In the genomic region with DNA sequence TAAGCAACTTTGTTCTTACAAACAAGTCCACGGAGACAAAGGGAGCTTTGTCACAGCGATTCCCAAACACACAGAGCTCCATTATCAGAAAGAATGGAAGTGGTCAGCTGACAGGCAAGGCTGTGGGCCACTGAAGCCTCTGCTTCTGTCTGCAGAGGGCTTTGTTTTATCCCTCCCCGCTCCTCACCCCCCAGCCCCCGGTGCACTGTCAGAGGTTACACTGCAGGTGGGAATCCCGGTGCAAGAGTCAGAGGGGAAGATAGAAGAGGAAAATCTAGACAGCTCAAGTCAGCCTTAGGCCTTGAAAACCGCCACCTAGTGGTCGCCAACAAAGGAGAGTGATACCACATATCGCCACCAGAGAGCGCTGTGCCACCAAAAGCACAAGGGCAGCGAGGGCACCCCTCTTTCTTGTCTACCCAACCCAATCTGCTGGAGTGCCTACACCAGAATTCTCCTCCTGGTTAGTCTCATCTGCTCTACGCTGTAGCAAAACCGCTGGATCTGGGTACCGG, we compare ENCODE assay signal across 8 mouse cellular contexts. TPM values are rescaled to one million over a fixed set of nuclear protein-coding genes. Genes with fewer than 3 reads are reported as not detected.
DNase-seq lines count a peak whose midpoint lies in the region; ATAC-seq lines count a peak whose summit lies in the region.

No protein-coding gene starts in this region.

- peak; percentile 91 to 93 for DNase-seq in cerebellum, postnatal 4 days (ENCODE audit: low spot score in 2 of 2)
- DNase-seq in gastrocnemius, adult 18-20 months (ENCODE audit: low spot score), result peak; percentile 89
- peak; percentile 92 for DNase-seq in induced T-regulatory cell, adult 2 months (ENCODE audit: low read depth)
- DNase-seq in left cerebral cortex, postnatal 10 days (ENCODE audit: extremely low spot score in 1 of 2, low spot score in 2 of 2), result peak; percentile 80 to 83
- peak; percentile 93 for DNase-seq in mesoderm, embryonic 11.5 days (ENCODE audit: low read depth, low spot score)
- peak; percentile 75 for DNase-seq in right cerebral cortex, postnatal 14 days
- DNase-seq in urinary bladder, postnatal 14 days (ENCODE audit: low spot score), result peak; percentile 76

- intact Hi-C loops in left cerebral cortex, postnatal 10 days (cut with DNase I), result loop anchor here (1.0 to 5.0 kb wide), 2 partner anchors 53 to 70 kb away; a partner anchor contains a TSS

- peak; percentile 54 for ATAC-seq in activated CD4-positive, CD25-positive, alpha-beta regulatory T cell, adult 4 months

RNA-seq across cellular contexts. Expression of a gene that starts 35.4 kb away (rescaled TPM):
- not detected for polyA plus RNA-seq in activated CD4-positive, CD25-positive, alpha-beta regulatory T cell, adult 4 months (2017; shearing (Covaris generic))
- not detected for total RNA-seq in gastrocnemius, adult 18-20 months (2021)
- total RNA-seq in left cerebral cortex, postnatal 10 days (2021), result 100 to 1,000 TPM; 142 to 145 TPM

RNA-seq across cellular contexts. Expression of a gene that starts 36.7 kb away (rescaled TPM):
- polyA plus RNA-seq in activated CD4-positive, CD25-positive, alpha-beta regulatory T cell, adult 4 months (2017; shearing (Covaris generic)), result 10 to 100 TPM in 1 of 2 experiments, 1 to 10 TPM in 1; 9.9 to 11.0 TPM
- total RNA-seq in gastrocnemius, adult 18-20 months (2021), result 10 to 100 TPM in 1 of 2 experiments, 1 to 10 TPM in 1; 7.7 to 11.0 TPM
- 10 to 100 TPM; 53.3 to 62.6 TPM for total RNA-seq in left cerebral cortex, postnatal 10 days (2021)

Comparison
In these comparisons a context has a peak if more than half of its experiments do, and no peak if none do; other contexts are left out.
1. Peak in every context shown above with its lines: DNase-seq and ATAC-seq.
2. RNA of a gene that starts 35.4 kb away (total RNA-seq): 142 to 145 TPM in left cerebral cortex, postnatal 10 days; not detected in gastrocnemius, adult 18-20 months; every median in the first group is over 100 times any median in the second.
3. RNA of a gene that starts 36.7 kb away (total RNA-seq): 53.3 to 62.6 TPM in left cerebral cortex, postnatal 10 days; 7.7 to 11.0 TPM in gastrocnemius, adult 18-20 months; every median in the first group is over 4 times any median in the second.